Mouse (Mus musculus): ENCODE results near the gene Ccdc155.

Ccdc155 gene

DNA sequence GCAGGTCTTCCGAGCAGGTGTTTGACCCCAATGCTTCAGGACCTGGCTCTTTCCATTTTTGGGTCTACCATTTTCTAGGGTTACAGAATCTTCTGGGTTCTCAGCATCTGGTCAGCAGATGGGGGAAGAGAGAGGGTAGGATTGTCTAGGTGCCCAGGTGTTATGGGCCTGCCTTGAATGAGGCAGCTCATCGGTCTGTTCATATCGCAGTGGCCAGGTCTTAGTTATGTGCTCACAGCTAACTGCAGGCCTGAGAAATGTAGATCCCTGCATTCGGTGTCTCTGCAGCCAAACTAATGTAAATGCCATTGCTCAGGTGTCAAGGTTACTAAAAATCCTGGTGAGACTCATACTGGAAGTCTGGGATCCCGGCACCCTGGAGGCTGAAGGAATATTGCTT is 21.7 kb upstream of the Ccdc155 start:
- DNase-seq (ENCODE audit: low spot score in 2 of 2), result no peak

DNA sequence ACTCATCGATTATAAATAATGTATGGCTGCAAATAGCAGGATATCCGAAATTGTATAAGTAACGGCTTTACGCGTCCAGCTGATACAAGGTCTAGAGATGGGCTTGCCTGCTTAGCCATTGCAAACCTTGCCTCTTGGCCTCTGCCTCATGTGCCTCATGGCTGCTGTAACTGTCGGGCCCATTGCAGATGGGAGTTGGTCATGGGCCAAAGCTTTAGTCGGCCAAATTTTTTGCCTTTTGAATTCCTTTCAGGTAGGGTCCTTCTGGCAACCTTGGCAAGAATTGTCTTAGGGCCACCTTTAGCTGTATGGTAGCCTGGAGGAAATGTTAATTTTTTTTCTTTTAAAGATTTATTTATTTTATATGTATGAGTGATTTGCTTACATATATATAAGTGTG is 20.1 kb upstream of the Ccdc155 start:
- no peak for DNase-seq (ENCODE audit: low spot score in 2 of 2)

DNA sequence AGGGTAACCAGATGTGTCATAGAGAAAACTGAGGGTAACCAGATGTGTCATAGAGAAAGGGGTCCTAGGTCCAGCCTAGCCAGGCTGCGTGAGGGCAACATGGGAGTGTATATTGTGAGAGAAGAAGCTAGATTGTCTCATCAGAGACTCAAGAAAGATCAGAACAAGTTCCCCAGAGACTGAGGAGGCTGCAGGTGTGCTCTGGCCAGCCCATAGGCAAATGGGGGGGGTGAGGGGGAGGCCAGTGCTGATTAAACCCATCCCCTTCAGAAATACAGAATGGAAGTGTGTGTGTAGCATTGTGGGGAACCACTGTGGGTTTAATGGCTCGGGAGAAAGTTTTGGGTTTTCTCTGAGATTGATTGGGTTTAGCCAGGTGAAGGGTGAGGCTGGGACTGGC is 17.0 kb upstream of the Ccdc155 start:
- DNase-seq (ENCODE audit: low spot score in 2 of 2), result no peak

DNA sequence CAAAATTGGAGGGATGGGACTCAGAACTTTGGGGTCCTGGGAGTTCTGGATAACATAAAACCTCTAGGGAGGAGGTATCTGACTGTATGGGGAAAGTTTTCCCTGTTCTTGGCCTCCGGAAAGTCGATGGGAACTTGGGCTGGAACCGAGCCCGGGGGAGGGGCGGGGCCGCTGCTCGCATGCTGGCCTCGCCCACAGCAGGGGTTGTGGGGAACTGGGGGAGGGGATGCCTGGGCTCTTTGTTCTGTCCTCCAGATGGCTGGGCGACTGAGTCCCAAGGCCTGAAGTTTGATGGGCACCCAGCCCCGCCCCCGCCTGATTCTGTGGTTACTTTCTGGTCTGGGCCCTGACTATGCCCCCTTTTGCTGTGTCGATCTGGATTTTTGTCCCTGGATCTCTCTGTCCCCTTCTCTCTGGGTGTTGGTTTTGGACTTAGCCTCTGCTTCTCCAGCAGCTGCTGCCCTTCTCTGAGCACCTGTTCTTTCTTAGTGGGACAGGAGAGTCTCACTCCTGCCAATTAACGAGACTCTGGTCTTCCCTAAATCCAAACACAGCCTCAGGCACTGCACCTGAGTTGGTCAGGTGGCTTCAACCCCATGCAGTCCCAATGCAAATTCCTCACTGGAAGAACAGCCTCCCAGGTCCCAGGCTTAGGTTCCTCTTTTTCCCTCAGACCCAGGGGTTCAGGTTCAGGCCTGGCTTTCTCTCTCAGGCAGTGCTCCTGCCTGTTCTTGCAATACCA is 11.9 kb upstream of the Ccdc155 start:
- no peak for DNase-seq (ENCODE audit: low spot score in 2 of 2)

DNA sequence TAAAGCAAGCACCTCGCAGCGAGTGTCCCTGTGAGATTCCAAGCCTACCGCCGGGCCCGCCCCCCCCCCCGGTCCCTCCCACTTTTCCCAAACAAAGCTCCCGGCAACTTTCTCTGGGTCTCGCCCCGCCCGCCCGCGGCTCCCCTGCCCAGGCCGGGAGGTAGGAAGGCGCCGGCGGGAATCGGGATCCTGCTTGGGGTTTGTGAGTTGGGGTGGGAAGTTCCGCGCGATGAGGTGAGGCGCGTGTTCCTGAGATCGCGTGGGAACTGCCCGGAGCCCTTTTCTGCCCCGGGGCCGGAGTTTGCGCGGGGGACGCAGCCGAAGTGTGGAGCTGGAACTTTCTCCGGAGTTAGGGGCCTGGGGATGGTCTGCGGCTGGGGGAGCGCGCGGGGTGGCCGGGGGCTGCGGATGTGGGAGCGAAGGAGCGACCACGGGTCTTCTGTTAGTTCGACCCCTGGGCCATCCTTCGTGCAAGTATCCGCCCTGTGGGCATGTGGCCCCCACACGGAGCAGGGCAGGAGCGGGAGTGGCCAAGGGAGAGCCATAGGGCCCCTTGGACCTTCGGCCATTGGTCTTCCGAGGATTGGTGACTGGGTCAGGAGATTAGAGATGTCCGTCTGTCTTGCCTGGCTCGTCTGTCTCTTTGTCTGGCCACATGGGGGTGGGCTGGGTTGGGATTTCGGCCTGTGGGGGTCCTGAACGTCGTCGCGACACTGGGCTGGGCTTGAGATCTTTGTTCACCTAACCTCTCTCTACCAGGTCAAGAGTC is 11.2 kb upstream of the Ccdc155 start, which contains the start of gene Tead2:
Gene Tead2 (plus strand): TSS at position 81 of the 769 bp plus-strand sequence.
- no peak for DNase-seq (ENCODE audit: low spot score in 2 of 2)

DNA sequence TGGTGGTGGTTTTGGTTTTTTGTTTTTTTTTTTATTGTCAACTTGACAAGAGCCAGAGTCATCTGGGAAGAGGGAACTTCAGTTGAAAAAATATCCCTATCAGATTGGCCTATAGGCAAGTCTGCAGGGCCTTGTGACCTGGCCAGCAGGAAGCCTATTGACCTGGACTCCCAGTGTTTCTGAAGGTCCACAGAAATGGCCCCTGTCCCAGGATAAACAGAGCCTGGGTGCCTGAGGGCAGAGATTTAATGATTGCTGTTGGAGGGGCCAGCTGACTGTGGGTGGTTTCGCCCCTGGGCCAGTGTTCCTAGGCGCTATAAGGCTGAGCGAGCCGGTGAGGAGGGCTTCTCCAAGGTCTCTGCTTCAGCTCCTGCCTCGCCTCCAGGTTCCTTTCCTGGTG is 9.0 kb upstream of the Ccdc155 start:
- DNase-seq (ENCODE audit: low spot score in 2 of 2), result no peak

DNA sequence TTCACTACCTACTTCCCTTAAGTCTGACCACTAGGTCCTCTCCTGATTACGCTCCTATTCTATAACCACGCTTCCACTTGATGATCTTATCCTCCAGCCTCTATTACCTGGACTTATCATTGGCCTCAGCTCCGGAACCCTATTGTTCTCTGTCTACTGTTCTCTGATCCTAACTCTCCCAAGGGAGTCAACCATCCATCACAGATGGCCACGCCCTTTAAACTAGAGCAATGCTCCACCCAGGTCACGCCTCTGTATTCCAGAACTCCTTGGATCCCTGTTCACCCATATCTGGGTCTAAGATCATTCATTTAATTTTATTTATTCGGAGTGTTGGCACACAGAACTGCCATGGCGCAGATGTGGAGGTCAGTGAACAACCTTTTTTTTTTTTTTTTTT is 7.7 kb upstream of the Ccdc155 start:
- DNase-seq (ENCODE audit: low spot score in 2 of 2), result no peak

DNA sequence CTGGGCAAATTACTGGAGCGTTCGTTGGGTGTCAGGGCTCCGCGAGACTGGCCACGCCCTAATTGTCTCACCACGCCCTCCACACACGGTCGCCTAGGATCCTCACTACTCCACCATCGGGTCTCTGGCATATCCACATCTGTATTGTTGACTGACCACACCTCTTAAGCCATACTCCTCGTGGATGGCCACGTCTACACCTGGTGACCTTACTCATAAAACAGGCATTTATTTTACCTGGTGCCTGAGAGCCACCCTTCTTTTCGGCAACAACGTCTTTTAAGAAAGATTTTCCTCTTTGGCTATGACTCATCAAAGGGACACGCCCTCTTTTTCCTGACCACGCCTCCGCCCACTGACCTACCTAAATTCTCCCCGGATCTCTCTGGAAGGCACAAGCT is 7.2 kb upstream of the Ccdc155 start, which contains the start of gene Dkkl1:
Gene Dkkl1 (minus strand): TSS at position 297 of the 401 bp plus-strand sequence.
- no peak for DNase-seq (ENCODE audit: low spot score in 2 of 2)

DNA sequence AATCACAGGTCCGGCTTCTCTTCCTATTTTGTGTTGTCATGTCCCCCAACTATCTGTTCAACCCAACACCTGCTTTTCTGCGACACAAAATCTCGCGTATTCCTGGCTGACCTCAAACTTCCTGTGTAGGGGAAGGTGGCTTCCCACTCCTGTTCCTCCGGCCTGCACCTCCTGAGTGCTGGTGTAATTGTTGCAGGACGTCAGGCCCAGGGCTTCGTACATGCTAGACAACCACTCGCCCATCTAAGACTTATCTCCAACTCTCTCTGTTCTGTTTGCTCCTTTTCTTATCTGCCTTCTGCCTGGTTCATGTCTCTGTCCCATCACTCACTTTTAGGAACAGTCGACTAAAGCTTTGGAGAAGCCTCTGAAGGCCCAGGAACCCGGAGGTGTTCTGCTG is 6.4 kb upstream of the Ccdc155 start:
- no peak for DNase-seq (ENCODE audit: low spot score in 2 of 2)

DNA sequence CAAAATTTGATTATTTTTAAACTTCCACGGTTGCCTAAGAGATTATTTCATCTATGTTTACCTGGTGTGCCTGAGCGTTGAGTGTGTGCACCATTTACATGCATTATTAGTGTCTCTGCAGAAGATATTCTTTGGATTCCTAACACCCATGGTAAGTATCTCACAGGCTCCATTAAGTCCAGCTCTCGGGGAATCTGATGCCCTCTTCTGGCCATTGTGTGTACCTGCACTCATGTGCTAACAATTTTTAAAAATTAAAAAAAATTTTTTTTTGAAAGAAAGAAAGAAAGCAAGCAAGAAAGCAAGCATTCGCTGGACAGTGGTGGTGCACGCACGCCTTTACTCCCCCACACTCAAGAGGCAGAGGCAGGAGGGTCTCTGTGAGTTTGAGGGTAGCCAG is 3.6 kb upstream of the Ccdc155 start:
- DNase-seq (ENCODE audit: low spot score in 2 of 2), result no peak

DNA sequence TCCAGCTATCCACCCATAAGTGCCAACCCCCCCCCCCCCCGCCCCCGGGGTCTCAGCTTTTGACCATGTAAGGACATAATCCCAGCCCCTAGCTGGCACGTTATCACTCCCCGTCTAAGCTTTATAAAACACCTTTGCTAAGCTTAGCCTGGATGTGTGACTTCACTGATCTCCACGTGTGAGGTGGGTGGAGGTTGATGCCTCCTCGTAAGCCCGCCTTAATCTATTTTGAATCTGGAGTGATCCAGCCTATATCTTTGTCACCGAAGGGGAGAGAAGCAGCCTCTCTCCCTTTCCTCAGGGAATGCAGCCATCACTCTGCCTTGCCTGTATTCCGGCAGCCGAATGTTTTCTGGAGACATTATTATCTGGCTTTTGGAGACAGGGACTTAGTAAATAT is 2.0 kb downstream of the Ccdc155 start:
- DNase-seq (ENCODE audit: low spot score in 2 of 2), result peak in 1 of 2 experiments; percentile 46

DNA sequence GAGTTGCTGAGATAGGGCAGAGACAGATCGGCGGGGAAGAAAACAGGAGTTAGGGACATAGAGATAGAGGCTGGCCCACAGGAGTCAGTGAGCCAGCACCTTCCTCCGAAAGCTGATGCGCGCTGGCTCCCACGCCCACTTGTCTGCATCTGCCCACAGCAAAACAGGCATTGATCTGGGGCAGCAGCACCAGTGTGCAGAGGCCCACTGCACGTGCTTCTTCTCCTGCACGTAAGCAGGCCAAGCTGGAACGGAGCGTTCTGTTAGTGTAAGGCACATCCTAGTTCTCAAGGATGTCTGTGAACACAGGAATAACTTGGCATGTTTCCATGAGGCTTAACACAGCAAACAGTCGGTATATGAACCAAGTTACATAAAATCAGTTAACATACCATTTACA is 5.7 kb downstream of the Ccdc155 start:
- DNase-seq (ENCODE audit: low spot score in 2 of 2), result peak in 1 of 2 experiments; percentile 73

DNA sequence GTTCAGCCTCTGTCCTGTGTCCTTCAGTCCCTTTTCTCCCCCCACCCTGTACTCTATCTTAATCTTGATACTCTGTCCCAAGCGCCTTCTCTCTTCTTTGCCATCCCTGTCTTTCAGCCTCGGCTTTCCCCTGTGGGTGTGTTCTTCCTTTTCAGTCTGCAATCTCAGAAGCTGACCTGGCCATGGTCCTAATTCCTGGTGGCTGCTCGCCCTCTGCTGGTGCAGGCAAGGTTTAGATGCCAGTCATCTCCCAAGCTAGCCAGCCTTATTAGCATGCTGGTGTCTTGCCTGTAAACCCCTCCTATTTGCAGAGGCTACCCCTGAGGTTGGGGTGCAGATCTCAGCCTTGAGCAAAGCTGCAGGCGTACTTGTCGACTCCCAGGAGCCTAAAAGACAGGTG is 6.3 kb downstream of the Ccdc155 start:
- peak in 1 of 2 experiments; percentile 80 for DNase-seq (ENCODE audit: low spot score in 2 of 2)

DNA sequence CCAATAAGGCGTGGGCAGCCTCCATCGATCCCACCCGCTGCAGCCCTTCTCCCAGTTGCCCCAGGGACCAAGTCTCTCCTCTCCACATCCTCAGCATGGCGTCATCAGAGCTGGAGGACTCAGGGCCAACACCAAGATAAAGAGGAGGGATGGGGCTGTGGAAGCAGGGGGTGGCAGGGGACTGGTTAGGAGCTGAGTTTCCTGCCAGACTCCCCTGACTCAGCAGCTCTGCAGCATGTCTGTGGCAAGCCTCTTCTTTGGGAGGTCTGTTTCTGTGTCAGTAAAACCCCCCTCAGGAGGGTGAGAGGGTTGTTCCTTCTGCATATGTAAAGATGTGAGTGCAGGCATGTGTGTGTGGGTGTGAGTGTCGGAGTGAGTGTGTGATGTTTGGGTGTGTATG is 7.7 kb downstream of the Ccdc155 start:
- DNase-seq (ENCODE audit: low spot score in 2 of 2), result no peak

DNA sequence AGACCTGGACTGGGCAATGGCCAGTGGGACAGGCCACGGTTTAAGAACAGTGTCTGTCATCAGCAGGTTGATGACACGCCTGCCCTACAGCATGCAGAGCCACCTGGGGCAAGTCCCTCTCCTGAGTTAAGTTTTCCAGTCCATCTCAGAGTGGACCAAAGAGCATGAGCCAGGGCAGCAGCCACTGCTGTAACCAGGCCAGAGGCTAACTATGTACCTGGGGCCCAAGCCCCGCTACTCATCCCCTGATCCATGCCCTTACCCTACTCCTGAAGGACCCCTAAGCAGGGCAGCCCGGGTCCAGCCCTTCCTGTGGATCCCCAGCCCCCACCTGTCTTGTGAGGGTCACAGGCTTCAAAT is 8.5 kb downstream of the Ccdc155 start:
- DNase-seq (ENCODE audit: low spot score in 2 of 2), result no peak

DNA sequence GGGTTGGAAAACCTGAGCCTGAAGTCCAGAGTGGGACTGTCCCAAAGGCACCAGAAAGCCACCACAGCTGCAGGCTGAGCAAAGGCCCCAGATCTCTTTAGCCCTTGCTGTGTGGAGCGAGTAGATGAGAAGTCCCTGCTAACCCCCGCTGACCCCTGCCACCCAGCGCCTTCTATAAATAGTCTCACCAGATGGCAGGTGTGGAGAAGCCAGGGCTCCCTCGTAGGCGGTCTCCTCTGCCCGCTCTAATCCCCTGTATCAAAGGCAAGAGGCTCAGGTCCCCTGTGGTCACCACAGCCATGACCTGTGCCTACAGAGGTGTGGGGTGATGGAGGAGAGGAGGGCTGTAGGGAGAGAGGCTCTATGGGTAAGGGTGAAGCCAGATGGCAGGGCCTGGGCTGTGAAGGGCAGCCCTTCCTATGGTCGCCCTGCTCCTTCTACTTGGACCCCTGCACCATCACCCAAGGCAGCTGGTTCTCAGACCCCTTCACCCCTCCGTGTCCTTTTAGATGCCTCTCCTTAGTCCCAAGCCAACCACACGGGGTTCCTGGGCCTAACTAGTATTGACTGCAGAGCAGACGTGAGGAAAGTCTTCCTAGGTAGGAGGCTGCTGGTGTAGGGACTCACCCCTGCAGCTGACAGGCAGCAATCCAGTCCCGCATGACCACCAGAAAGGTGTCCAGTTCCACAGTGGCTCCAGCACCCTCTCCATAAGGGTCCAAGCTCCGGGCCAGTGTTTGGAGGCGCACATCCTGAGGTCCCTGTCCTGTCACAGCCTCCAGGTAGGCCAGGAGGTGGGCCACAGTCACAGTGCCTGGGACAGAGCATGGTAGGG is 9.1 kb downstream of the Ccdc155 start:
- no peak for DNase-seq (ENCODE audit: low spot score in 2 of 2)

DNA sequence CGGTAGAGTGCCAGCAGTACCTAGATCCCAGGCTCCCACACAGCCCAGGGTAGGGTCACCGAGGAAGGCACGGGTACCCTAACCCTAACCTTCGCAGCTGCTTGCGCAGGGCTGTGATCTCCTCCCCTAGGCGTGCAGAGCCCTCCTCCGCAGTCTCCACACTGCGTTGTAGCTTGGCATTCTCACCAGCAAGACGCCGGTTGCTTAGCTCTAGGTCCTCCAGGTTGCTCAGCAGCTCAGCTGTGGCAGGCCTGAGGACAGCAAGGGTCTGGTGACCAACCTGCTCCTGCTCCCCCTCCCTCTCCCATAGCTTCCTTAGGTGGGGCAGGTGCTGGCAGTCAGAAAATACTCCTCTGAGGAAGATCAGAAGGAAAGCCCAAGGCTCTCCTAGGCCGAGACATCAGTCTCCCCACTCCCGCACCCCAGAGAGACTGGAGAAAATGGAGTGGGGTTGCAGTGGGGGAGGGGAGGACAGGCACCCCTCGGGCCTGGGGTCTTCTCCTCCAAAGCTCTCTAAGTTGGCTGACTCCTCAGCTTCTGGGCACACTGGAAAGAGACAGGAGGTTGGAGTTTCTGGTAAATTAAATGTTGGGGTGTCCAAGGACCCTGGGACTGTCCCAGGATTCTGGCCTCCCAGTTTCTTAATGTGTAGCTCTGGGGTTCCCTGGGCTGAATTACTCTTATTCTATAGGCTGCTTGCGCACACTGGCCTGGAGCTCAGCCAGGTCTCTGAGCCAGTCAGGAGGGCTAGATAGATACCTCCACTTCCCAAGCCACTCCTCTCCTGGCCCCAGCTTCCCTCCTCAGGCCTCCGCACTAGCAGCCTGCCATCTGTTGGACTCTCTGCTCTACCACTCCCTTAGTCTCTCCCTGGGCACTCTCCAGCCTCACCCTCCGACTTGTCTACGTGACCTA is 10.6 kb downstream of the Ccdc155 start:
- no peak for DNase-seq (ENCODE audit: low spot score in 2 of 2)

DNA sequence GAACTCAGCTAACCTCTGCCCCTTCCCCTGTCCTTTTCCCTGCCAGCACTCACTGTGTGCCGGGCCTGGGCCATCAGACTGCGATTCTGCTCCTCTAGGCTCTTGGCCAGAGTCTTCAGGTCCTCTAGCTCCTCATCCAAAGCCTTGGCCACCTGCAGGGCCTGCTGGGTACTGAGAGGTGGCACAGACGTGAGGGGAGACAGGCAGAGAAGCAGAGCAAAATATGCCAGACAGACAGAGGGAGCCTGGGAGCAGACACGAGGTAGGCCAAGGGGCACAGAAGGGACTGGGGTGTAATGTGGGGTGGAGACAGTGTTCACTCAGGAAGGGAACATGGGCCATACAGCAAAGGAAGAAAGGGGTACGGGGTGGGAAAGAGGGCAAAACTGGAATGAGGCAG is 11.3 kb downstream of the Ccdc155 start:
- no peak for DNase-seq (ENCODE audit: low spot score in 2 of 2)

DNA sequence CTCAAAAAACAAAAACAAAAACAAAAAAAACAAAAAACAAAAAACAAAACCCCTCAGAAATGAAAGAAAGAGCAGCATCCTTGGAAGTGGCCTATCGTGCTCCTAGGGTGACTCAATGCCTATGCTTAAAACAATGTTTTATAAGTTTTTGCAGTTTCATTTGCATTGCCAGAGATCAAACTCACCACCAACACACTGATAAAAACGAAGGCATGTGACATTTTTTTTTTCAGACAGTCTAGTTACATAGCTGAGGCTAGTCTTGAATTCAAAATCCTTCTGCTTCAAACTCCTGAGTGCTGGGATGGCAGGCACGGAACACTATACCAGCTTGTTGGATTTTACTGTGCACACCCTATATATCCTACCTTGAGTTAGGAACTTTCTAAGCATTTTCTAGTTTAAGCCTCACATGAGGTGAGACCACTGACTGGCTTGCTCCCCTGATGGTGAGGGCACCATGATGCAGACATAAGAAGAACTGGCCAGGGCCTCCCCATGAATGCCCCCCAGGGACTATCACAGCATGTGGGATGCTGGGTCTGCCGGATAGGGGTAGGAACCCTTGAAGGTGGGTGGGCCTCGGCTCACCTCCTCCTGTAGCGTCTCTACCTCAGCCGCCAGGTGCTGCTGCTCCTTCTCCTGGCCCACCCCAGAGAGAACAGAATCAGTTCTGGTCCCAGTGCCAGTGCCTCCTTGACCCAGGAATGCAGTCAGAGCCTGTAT is 11.9 kb downstream of the Ccdc155 start:
- no peak for DNase-seq (ENCODE audit: low spot score in 2 of 2)

DNA sequence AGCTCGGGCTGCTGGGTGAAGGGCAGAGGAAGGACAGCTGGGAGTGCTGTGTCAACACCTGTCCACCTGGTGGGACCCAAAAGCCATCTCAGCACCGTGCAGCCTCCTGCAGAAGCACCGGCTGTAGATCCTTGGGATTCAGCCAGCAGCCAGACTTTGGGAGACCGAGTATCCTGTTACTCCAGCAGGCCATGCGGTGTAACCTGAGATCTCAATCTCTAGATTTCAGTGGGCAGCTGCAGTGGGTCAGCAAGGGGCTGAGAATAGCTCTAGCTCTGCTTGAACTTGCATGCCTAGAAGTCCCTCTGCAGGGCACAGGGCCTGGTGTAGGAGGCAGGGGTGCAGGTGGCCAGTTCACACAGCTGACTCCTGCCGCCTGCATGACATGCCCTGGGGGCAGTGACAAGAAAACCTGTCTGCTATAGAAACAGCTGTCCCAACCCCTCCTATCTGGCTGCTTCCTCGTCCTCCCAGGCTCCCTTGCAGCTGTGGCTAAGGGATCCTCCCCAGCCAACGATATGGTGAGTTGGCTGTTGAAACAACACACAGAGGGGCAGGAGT is 12.8 kb downstream of the Ccdc155 start:
- DNase-seq (ENCODE audit: low spot score in 2 of 2), result no peak
